Mouse (Mus musculus) liver, embryonic 14.5 days (tissue): Measurements from ENCODE around the gene Zbtb7a. TPM values are rescaled to one million over a fixed set of nuclear protein-coding genes. Genes with fewer than 3 reads are reported as not detected.

ENCODE experiments used
- ATAC-seq: fragments of 200-750 bp; cut with Nextera tagmentation; 2 replicates; pipeline ENCODE4 v1.8.0; 2017; ENCODE audit warnings: moderate number of reproducible peaks, mild to moderate bottlenecking, moderate library complexity; ENCODE audit not compliant: insufficient read depth
- DNase-seq, 3 experiments: peaks; one replicate each; pipeline ENCODE4 v3.0.0-alpha.2; 2012 to 2013; ENCODE audit warnings: low read depth in 3 of 3, low spot score in 3 of 3
- H3K27ac ChIP-seq: fragments of 300-500 bp; sonication (generic); 2 replicates; pipeline ENCODE4 v1.5.1; 2014; ENCODE audit warnings: moderate library complexity, mild to moderate bottlenecking, control low read depth, inconsistent platforms
- H3K27me3 ChIP-seq: fragments of 300-500 bp; sonication (generic); 2 replicates; pipeline ENCODE4 v1.6.1; 2014; ENCODE audit warnings: mild to moderate bottlenecking, low read length, moderate library complexity; ENCODE audit not compliant: control insufficient read depth, insufficient read depth
- H3K36me3 ChIP-seq: fragments of 300-500 bp; sonication (generic); replicated peaks from 2 replicates; pipeline ENCODE4 v1.6.1; 2014; ENCODE audit warnings: low read depth; ENCODE audit not compliant: control insufficient read depth, insufficient read depth
- H3K4me1 ChIP-seq, 2 experiments: fragments of 200-500 bp in 1 of 2; fragments of 300-500 bp in 1 of 2; sonication (generic) in 1 of 2; replicated peaks; 2 replicates each; pipeline ENCODE4 v1.6.1; 2012 to 2014; ENCODE audit warnings: antibody characterized with exemption in 1 of 2, inconsistent platforms in 1 of 2, low read length in 1 of 2; ENCODE audit not compliant: control insufficient read depth in 2 of 2, insufficient read depth in 2 of 2
- H3K4me2 ChIP-seq: fragments of 300-500 bp; sonication (generic); 2 replicates; pipeline ENCODE4 v1.6.1; 2014; ENCODE audit warnings: low read depth, mild to moderate bottlenecking, control low read depth, moderate library complexity
- H3K4me3 ChIP-seq, 2 experiments: fragments of 200-500 bp in 1 of 2; fragments of 300-500 bp in 1 of 2; sonication (generic) in 1 of 2; 2 replicates each; pipeline ENCODE4 v1.5.1; 2012 to 2014; ENCODE audit warnings: low read depth in 2 of 2, low read length in 2 of 2, mild to moderate bottlenecking in 2 of 2, control low read depth in 1 of 2, inconsistent platforms in 1 of 2, moderate library complexity in 1 of 2; ENCODE audit not compliant: insufficient read depth in 1 of 2
- H3K9ac ChIP-seq: fragments of 300-500 bp; sonication (generic); replicated peaks from 2 replicates; pipeline ENCODE4 v1.6.1; 2014; ENCODE audit warnings: mild to moderate bottlenecking, control low read depth, moderate library complexity
- H3K9me3 ChIP-seq: fragments of 300-500 bp; sonication (generic); 2 replicates; pipeline ENCODE4 v1.6.1; 2016; ENCODE audit warnings: low read length, mixed read lengths; ENCODE audit not compliant: control insufficient read depth
- CTCF ChIP-seq: IDR thresholded peaks from 2 replicates; pipeline ENCODE4 v1.5.1; 2016; ENCODE audit warnings: antibody characterized with exemption, low read depth, control low read depth
- EP300 ChIP-seq: IDR thresholded peaks from 2 replicates; pipeline ENCODE4 v1.6.1; 2016; ENCODE audit warnings: antibody characterized with exemption, low read depth
- WGBS: fragments of 180-500 bp; shearing (Covaris S2); extraction: QIAGEN DNeasy Blood & Tissue Kit; methylation state at CpG from one replicate; pipeline ENCODE4 v1.1.7; 2014; ENCODE audit not compliant: insufficient replicate concordance; 5-methylcytosine and 5-hydroxymethylcytosine counted together
- polyA plus RNA-seq, 2 experiments: library from polyadenylated mRNA; depleted of rRNA in 1 of 2; stranded (reverse) in 1 of 2; unstranded in 1 of 2; fragments of >200 nt; fragmentation: Nextera tagmentation in 1 of 2; extraction: Ambion mirVana in 1 of 2; gene quantifications; 2 replicates each; pipeline versions ENCODE4 v1.2.1 to v1.2.3; 2012 to 2014

Zbtb7a gene
- polyA plus RNA-seq, 2 experiments, result 15.2 to 25.1 TPM

DNA sequence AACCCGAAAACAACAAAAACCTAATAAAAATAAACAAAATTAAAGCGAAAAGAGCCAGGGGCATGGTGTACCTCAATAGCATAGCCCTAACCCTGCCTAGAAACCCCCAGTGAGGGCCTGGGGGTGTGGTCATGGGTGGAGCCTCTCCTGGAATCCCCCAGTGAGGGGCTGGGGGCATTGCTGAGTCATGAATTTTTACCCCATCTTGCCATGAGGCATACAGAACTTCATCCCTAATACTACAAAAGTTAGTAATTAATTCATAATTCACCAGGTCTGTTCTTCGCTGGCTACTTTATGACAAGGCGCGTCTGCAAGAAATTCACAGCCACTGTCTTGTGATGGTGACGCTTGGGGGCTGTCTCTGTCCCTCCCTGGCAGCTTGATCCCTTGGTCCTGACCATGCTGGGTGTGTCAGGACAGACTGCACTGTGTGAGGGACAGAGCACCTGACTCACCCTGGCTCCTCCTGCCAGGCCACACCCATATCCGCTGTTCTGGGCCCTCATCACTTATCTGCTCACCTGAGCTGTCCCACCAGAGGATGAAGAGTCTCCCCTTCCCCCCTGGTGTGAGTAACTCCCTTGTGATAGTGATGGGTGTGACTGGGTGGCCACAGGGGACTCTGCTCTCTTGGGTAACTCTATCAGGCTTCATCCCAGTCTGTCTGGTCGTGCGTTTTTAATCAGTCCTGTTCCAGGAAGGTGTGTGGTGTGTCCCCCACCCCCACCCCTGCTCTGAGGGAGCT is 39.9 kb upstream of the Zbtb7a start:
- TF ChIP-seq CTCF, result no peak
- peak; percentile 46 for TF ChIP-seq EP300
- H3K9me3 ChIP-seq, result peaks cover 3% of the 10 kb centered on the region
- peak; percentile 49 to 65 (median 58) for DNase-seq
- H3K4me2 ChIP-seq, result peak overlapping the region; percentile 42
- no peaks in the 10 kb centered on the region for H3K36me3 ChIP-seq
- ATAC-seq, result peak; percentile 86
- peak overlapping the region; percentile 31 for H3K9ac ChIP-seq
- H3K27me3 ChIP-seq, result no peaks in the 10 kb centered on the region
- H3K4me3 ChIP-seq, result no peak overlapping the region
- 40% methylated on average over 9 of the region's 9 CpGs for WGBS
- peaks cover 19 to 44% of the 10 kb centered on the region in 2 experiments for H3K4me1 ChIP-seq
- H3K27ac ChIP-seq, result peak overlapping the region; percentile 54

GRCm38 (mm10) chr10:81105565-81106112 is 29.4 kb upstream of the Zbtb7a start, which contains the start of gene Map2k2:
TSS of gene Map2k2 (plus strand) at chr10:81105915.
- Histone ChIP-seq H3K4me1 (peaks cover 24 to 33% of the 10 kb centered on the region in 2 experiments), H3K27ac (peak within 1 kb of the TSS; percentile 95), H3K9ac (peak within 1 kb of the TSS; percentile 86), H3K27me3 (no peaks in the 10 kb centered on the region), H3K9me3 (no peaks in the 10 kb centered on the region), H3K36me3 (peaks cover 25% of the 10 kb centered on the region), H3K4me3 (peak within 1 kb of the TSS; percentile 83 to 88), H3K4me2 (peak within 1 kb of the TSS; percentile 79)
- ATAC-seq (peak; percentile 92), DNase-seq (peak; percentile 92 to 95 (median 93))
- WGBS, result under 1% methylated on average over 56 of the region's 56 CpGs
- TF ChIP-seq CTCF, result peak; percentile 4; the same call in 1 of the 2 replicates
- TF ChIP-seq EP300, result no peak; the same call in 1 of the 2 replicates

GRCm38 (mm10) chr10:81106113-81106721 is 28.8 kb upstream of the Zbtb7a start:
- under 1% methylated on average over 35 of the region's 35 CpGs for WGBS
- Histone ChIP-seq H3K27me3 (no peaks in the 10 kb centered on the region), H3K4me1 (peaks cover 21 to 29% of the 10 kb centered on the region in 2 experiments), H3K4me3 (peak overlapping the region; percentile 83 to 88), H3K27ac (peak overlapping the region; percentile 95), H3K36me3 (peaks cover 31% of the 10 kb centered on the region), H3K4me2 (peak overlapping the region; percentile 79), H3K9me3 (no peaks in the 10 kb centered on the region), H3K9ac (peak overlapping the region; percentile 86)
- DNase-seq (peak; percentile 82 to 85 (median 84)), ATAC-seq (peak; percentile 85)
- peak; percentile 56 for TF ChIP-seq CTCF
- TF ChIP-seq EP300, result peak; percentile 30; the same call in 1 of the 2 replicates

DNA sequence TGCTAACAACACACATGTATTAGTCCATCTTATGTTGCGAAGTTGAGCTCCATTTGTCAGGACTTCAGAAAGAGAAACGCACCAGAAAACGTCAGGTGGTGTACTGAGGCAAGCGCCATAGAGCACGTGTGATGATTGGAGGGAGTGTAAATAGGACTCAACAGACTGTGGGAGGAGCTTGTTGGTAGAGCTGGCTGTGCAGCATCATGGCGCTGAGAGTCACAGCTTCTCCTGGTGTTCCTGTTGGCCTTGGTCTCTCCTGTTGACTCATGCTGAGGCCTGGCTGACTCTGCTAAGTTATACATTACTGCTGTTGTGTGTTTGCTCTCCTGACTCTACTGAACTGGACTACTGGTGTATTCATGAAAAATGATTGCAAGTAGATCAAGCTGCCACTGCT is 22.1 kb upstream of the Zbtb7a start:
- WGBS, result 84% methylated on average over 6 of the region's 6 CpGs
- no peak for TF ChIP-seq EP300
- TF ChIP-seq CTCF, result no peak

GRCm38 (mm10) chr10:81119625-81120024 is 15.4 kb upstream of the Zbtb7a start:
- ATAC-seq (no peak), DNase-seq (no peak)
- Histone ChIP-seq H3K9me3 (no peaks in the 10 kb centered on the region), H3K27ac (no peak overlapping the region), H3K4me1 (peaks cover 2 to 6% of the 10 kb centered on the region in 2 experiments; a peak in 3 of 4 replicates), H3K4me2 (no peak overlapping the region), H3K4me3 (no peak overlapping the region), H3K27me3 (no peaks in the 10 kb centered on the region), H3K9ac (no peak overlapping the region), H3K36me3 (peaks cover 65% of the 10 kb centered on the region)
- TF ChIP-seq EP300, result no peak
- TF ChIP-seq CTCF, result no peak
- WGBS, result 90% methylated on average over 10 of the region's 10 CpGs

More for the DNA sequence above, 22.1 kb upstream of the Zbtb7a start:
- no peak for DNase-seq
- ATAC-seq, result no peak
- no peak overlapping the region for H3K9ac ChIP-seq
- H3K4me2 ChIP-seq, result no peak overlapping the region
- H3K36me3 ChIP-seq, result peaks cover 57% of the 10 kb centered on the region
- no peaks in the 10 kb centered on the region for H3K9me3 ChIP-seq
- H3K4me1 ChIP-seq, result peaks cover 7 to 11% of the 10 kb centered on the region in 2 experiments
- no peaks in the 10 kb centered on the region for H3K27me3 ChIP-seq
- no peak overlapping the region for H3K27ac ChIP-seq
- H3K4me3 ChIP-seq, result no peak overlapping the region
